Mouse (Mus musculus): Measurements from ENCODE around the gene Lmcd1. TPM values are rescaled to one million over a fixed set of nuclear protein-coding genes. Genes with fewer than 3 reads are reported as not detected.
A peak's percentile ranks its signal among the peaks of the same experiment; 100 is the strongest.

The Lmcd1 gene
- polyA plus RNA-seq, 1 experiment from 2014 or later = 16.4 TPM

- ATAC-seq (peak; percentile 65), DNase-seq (ENCODE audit: low read depth, low spot score) (peak; percentile 77)
- no peaks in the 10 kb centered on the region for H3K27me3 ChIP-seq
- CTCF ChIA-PET = interaction anchor here (1.1 to 2.8 kb wide), 4 partner anchors 10 to 78 kb away, joined by 3 to 14 read pairs (median 4); no protein-coding TSS in a partner anchor
- in situ Hi-C loops (cut with MboI; ENCODE audit: low pct_unique_long_range_greater_than_20kb) = loop anchor here (5.0 kb wide), 1 partner anchor 34 kb away; no protein-coding TSS in a partner anchor
- TF ChIP-seq CTCF (IDR thresholded peaks at IDR 0.05) = no peak
- POLR2A ChIA-PET = interaction anchor here (2.3 kb wide), 1 partner anchor 25 kb away, joined by 6 read pairs; no protein-coding TSS in a partner anchor
Measured at GRCm38 (mm10) chr6:112280945-112281344, 7.4 kb downstream of the Lmcd1 start.

- in situ Hi-C loops (cut with MboI; ENCODE audit: low pct_unique_long_range_greater_than_20kb) = loop anchor here (5.0 kb wide), 1 partner anchor 35 kb away; no protein-coding TSS in a partner anchor
- ChIA-PET POLR2A (interaction anchor here (0.7 kb wide), 1 partner anchor 72 kb away, joined by 3 read pairs; no protein-coding TSS in a partner anchor), CTCF (interaction anchor here (1.2 to 2.8 kb wide), 3 partner anchors 10 to 77 kb away, joined by 3 to 14 read pairs (median 4); no protein-coding TSS in a partner anchor)
- DNase-seq (ENCODE audit: low read depth, low spot score) (no peak), ATAC-seq (peak; percentile 52)
- no peaks in the 10 kb centered on the region for H3K27me3 ChIP-seq
- TF ChIP-seq CTCF (IDR thresholded peaks at IDR 0.05) = no peak
Measured at GRCm38 (mm10) chr6:112281935-112282334, 8.4 kb downstream of the Lmcd1 start.

GRCm38 (mm10) chr6:112284087-112284486, 10.5 kb downstream of the Lmcd1 start:
- in situ Hi-C loops (cut with MboI; ENCODE audit: low pct_unique_long_range_greater_than_20kb) = loop anchor here (5.0 kb wide), 1 partner anchor 37 kb away; no protein-coding TSS in a partner anchor
- no peak for TF ChIP-seq CTCF (IDR thresholded peaks at IDR 0.05)
- CTCF ChIA-PET = interaction anchor here (1.4 to 1.6 kb wide), 2 partner anchors 18 to 73 kb away, joined by 3 read pairs; no protein-coding TSS in a partner anchor

GRCm38 (mm10) chr6:112287671-112288070, 14.1 kb downstream of the Lmcd1 start:
- no peak for TF ChIP-seq CTCF (IDR thresholded peaks at IDR 0.05)
- ATAC-seq (no peak), DNase-seq (ENCODE audit: low read depth, low spot score) (no peak)
- ChIA-PET CTCF (no interaction called here), POLR2A (no interaction called here)
- H3K27me3 ChIP-seq = no peaks in the 10 kb centered on the region
- in situ Hi-C loops (cut with MboI; ENCODE audit: low pct_unique_long_range_greater_than_20kb) = no loop called here

More at GRCm38 (mm10) chr6:112284087-112284486, 10.5 kb downstream of the Lmcd1 start:
- no peaks in the 10 kb centered on the region for H3K27me3 ChIP-seq
- DNase-seq (ENCODE audit: low read depth, low spot score) = no peak
- ATAC-seq = no peak
- POLR2A ChIA-PET = no interaction called here

GRCm38 (mm10) chr6:112288271-112288670, 14.7 kb downstream of the Lmcd1 start:
- in situ Hi-C loops (cut with MboI; ENCODE audit: low pct_unique_long_range_greater_than_20kb) = no loop called here
- ATAC-seq = no peak

GRCm38 (mm10) chr6:112291146-112291545, 17.6 kb downstream of the Lmcd1 start:
- CTCF ChIA-PET = interaction anchor here (3.7 kb wide), 1 partner anchor 10 kb away, joined by 14 read pairs; no protein-coding TSS in a partner anchor
- in situ Hi-C loops (cut with MboI; ENCODE audit: low pct_unique_long_range_greater_than_20kb) = no loop called here

More at GRCm38 (mm10) chr6:112288271-112288670, 14.7 kb downstream of the Lmcd1 start:
- ChIA-PET POLR2A (no interaction called here), CTCF (no interaction called here)
- no peak for TF ChIP-seq CTCF (IDR thresholded peaks at IDR 0.05)
- DNase-seq (ENCODE audit: low read depth, low spot score) = no peak
- no peaks in the 10 kb centered on the region for H3K27me3 ChIP-seq

GRCm38 (mm10) chr6:112293320-112293719, 19.8 kb downstream of the Lmcd1 start:
- ATAC-seq (no peak), DNase-seq (ENCODE audit: low read depth, low spot score) (no peak)
- H3K27me3 ChIP-seq = no peaks in the 10 kb centered on the region
- no peak for TF ChIP-seq CTCF (IDR thresholded peaks at IDR 0.05)
- in situ Hi-C loops (cut with MboI; ENCODE audit: low pct_unique_long_range_greater_than_20kb) = no loop called here
- ChIA-PET CTCF (interaction anchor here (1.6 to 3.7 kb wide), 2 partner anchors 12 to 23 kb away, joined by 3 to 14 read pairs; no protein-coding TSS in a partner anchor), POLR2A (no interaction called here)

More at GRCm38 (mm10) chr6:112291146-112291545, 17.6 kb downstream of the Lmcd1 start:
- DNase-seq (ENCODE audit: low read depth, low spot score) = no peak
- POLR2A ChIA-PET = no interaction called here
- ATAC-seq = no peak
- H3K27me3 ChIP-seq = no peaks in the 10 kb centered on the region
- TF ChIP-seq CTCF (IDR thresholded peaks at IDR 0.05) = no peak

- in situ Hi-C loops (cut with MboI; ENCODE audit: low pct_unique_long_range_greater_than_20kb) = no loop called here
- no peak for TF ChIP-seq CTCF (IDR thresholded peaks at IDR 0.05)
- DNase-seq (ENCODE audit: low read depth, low spot score) (no peak), ATAC-seq (no peak)
- no peaks in the 10 kb centered on the region for H3K27me3 ChIP-seq
- ChIA-PET CTCF (interaction anchor here (1.2 kb wide), 1 partner anchor 9 kb away, joined by 7 read pairs; no protein-coding TSS in a partner anchor), POLR2A (no interaction called here)
Measured at GRCm38 (mm10) chr6:112295269-112295668, 21.7 kb downstream of the Lmcd1 start.

- DNase-seq (ENCODE audit: low read depth, low spot score) = no peak
- POLR2A ChIA-PET = no interaction called here
- CTCF ChIA-PET = interaction anchor here (1.2 kb wide), 1 partner anchor 10 kb away, joined by 3 read pairs; no protein-coding TSS in a partner anchor
- TF ChIP-seq CTCF (IDR thresholded peaks at IDR 0.05) = no peak
- no peak for ATAC-seq
- in situ Hi-C loops (cut with MboI; ENCODE audit: low pct_unique_long_range_greater_than_20kb) = no loop called here
- H3K27me3 ChIP-seq = no peaks in the 10 kb centered on the region
Measured at GRCm38 (mm10) chr6:112300146-112300545, 26.6 kb downstream of the Lmcd1 start.

GRCm38 (mm10) chr6:112300633-112301032, 27.1 kb downstream of the Lmcd1 start:
- TF ChIP-seq CTCF (IDR thresholded peaks at IDR 0.05) = no peak
- DNase-seq (ENCODE audit: low read depth, low spot score) (no peak), ATAC-seq (no peak)
- H3K27me3 ChIP-seq = no peaks in the 10 kb centered on the region
- ChIA-PET CTCF (no interaction called here), POLR2A (no interaction called here)
- in situ Hi-C loops (cut with MboI; ENCODE audit: low pct_unique_long_range_greater_than_20kb) = no loop called here

- no peak for TF ChIP-seq CTCF (IDR thresholded peaks at IDR 0.05)
- no peaks in the 10 kb centered on the region for H3K27me3 ChIP-seq
- ATAC-seq (no peak), DNase-seq (ENCODE audit: low read depth, low spot score) (no peak)
- POLR2A ChIA-PET = no interaction called here
- CTCF ChIA-PET = no interaction called here
- in situ Hi-C loops (cut with MboI; ENCODE audit: low pct_unique_long_range_greater_than_20kb) = no loop called here
Measured at GRCm38 (mm10) chr6:112302248-112302647, 28.7 kb downstream of the Lmcd1 start.

All from Patski (cell line).